Mouse (Mus musculus): ENCODE data around the gene Fhl4. TPM values are rescaled to one million over a fixed set of nuclear protein-coding genes. Genes with fewer than 3 reads are reported as not detected.

Gene Fhl4
- total RNA-seq, 1 experiment = 2.0 TPM

- no peak overlapping the region for H3K27ac ChIP-seq (ENCODE audit: insufficient read depth, low read depth, low read length, poor library complexity, severe bottlenecking)
- in situ Hi-C loops (cut with MboI; ENCODE audit: low sequenced_read_pairs in 2 of 2, unreplicated experiment in 2 of 2) = no loop called here
- H3K9me3 ChIP-seq (ENCODE audit: control insufficient read depth, insufficient read depth, low read depth, low read length) = no peaks in the 10 kb centered on the region
- no peak overlapping the region for H3K4me3 ChIP-seq (ENCODE audit: insufficient read depth in 1 of 2, low read depth in 1 of 2, low read length in 2 of 2, poor library complexity in 1 of 2, severe bottlenecking in 1 of 2)
- H3K4me1 ChIP-seq (ENCODE audit: control insufficient read depth in 2 of 2, insufficient read depth in 2 of 2, low read length in 2 of 2, poor library complexity in 1 of 2) = no peaks in the 10 kb centered on the region
- TF ChIP-seq ZNF384 (IDR thresholded peaks at IDR 0.05; ENCODE audit: low read depth, low read length) (no peak), HCFC1 (IDR thresholded peaks at IDR 0.05; ENCODE audit: borderline replicate concordance, insufficient read depth, low read length) (no peak), ZC3H11A (IDR thresholded peaks at IDR 0.05; ENCODE audit: borderline replicate concordance, low read depth, low read length) (no peak), MAFK (IDR thresholded peaks at IDR 0.05; ENCODE audit: insufficient read depth, low read depth, low read length) (no peak), CHD2 (IDR thresholded peaks at IDR 0.05; ENCODE audit: low read depth, low read length) (no peak)
- no peak for DNase-seq (ENCODE audit: low read depth, low spot score)
- H3K36me3 ChIP-seq (ENCODE audit: control insufficient read depth, insufficient read depth, low read length, poor library complexity, severe bottlenecking) = peaks cover 6% of the 10 kb centered on the region
- H3K9ac ChIP-seq (ENCODE audit: insufficient read depth, low read depth, low read length, poor library complexity, severe bottlenecking) = no peak overlapping the region
Observed at GRCm38 (mm10) chr10:85114409-85114808, 12.1 kb upstream of the Fhl4 start.

DNA sequence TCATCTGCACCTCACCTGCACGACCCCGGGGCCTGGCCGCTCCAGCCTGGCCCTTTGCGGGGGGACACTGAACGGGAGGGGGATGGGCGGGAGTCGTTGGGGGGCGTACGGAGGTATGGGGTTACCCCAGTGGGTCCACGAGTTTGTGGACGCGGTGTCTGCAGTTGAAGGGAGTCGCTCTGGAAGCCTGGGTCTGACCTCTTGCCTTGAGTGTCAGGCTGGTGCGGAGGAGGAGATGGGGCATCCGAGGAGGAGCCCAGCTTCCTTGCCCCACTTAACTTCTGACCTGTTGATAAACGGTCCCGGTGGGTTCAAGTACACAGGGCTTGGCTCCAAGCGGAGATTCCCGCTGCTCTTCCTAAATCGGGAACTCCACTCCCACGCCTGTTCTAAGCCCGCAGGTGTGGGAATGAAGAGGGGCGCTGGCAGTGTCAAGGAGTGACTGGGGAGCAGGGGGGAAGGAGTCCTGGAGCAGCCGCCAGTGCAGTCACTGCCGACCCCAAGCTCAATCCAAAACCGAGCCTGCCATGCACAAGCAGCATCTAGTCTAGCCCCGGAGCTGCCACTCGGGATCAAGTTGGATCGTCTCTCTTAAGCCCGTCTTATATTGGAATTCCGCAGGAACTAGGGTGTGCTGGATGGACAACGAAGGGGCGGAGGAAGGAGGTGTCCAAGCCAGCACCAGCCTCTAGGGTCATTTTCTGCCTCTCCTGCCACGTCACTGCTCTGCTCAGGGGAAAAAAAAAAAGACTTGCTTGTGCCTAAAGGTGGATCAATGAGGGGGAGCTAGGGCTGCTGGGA, 990 bp upstream of the Fhl4 start:
- no peaks in the 10 kb centered on the region for H3K36me3 ChIP-seq (ENCODE audit: control insufficient read depth, insufficient read depth, low read length, poor library complexity, severe bottlenecking)
- peak overlapping the region; percentile 98 to 99 for H3K4me3 ChIP-seq (ENCODE audit: insufficient read depth in 1 of 2, low read depth in 1 of 2, low read length in 2 of 2, poor library complexity in 1 of 2, severe bottlenecking in 1 of 2)
- in situ Hi-C loops (cut with MboI; ENCODE audit: low sequenced_read_pairs in 2 of 2, unreplicated experiment in 2 of 2) = no loop called here
- H3K9me3 ChIP-seq (ENCODE audit: control insufficient read depth, insufficient read depth, low read depth, low read length) = no peaks in the 10 kb centered on the region
- peak overlapping the region; percentile 60 for H3K27ac ChIP-seq (ENCODE audit: insufficient read depth, low read depth, low read length, poor library complexity, severe bottlenecking)
- H3K4me1 ChIP-seq (ENCODE audit: control insufficient read depth in 2 of 2, insufficient read depth in 2 of 2, low read length in 2 of 2, poor library complexity in 1 of 2) = peaks cover 0 to 7% of the 10 kb centered on the region in 2 experiments; a peak in 1 of 4 replicates
- peak overlapping the region; percentile 91 for H3K9ac ChIP-seq (ENCODE audit: insufficient read depth, low read depth, low read length, poor library complexity, severe bottlenecking)
- TF ChIP-seq CHD2 (IDR thresholded peaks at IDR 0.05; ENCODE audit: low read depth, low read length) (no peak), ZNF384 (IDR thresholded peaks at IDR 0.05; ENCODE audit: low read depth, low read length) (peak; percentile 87), MAFK (IDR thresholded peaks at IDR 0.05; ENCODE audit: insufficient read depth, low read depth, low read length) (0 out of 2 replicates have a peak, but pooled peaks have one; percentile 4), ZC3H11A (IDR thresholded peaks at IDR 0.05; ENCODE audit: borderline replicate concordance, low read depth, low read length) (no peak), HCFC1 (IDR thresholded peaks at IDR 0.05; ENCODE audit: borderline replicate concordance, insufficient read depth, low read length) (no peak)
- DNase-seq (ENCODE audit: low read depth, low spot score) = no peak

DNA sequence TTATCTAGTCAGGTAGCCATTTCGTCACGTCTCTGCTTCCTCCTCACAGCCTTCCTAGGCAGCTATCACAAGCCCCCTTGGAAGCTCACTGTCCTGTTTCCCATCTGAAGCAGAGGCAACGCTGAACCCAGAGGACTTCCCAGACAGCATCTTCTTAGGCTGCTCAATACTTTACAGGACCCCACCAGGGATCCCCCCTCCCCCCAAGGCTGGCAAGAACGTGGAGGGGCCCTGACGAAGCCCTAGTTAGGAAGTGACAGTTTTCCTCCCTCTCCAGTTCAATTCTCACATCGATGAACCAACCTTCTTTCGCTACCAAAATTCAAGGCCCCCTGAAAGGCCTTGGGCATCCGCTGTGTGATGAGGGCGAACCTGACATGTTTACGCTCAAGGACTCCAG, 454 bp downstream of the Fhl4 start:
- peaks cover 0 to 7% of the 10 kb centered on the region in 2 experiments; a peak in 1 of 4 replicates for H3K4me1 ChIP-seq (ENCODE audit: control insufficient read depth in 2 of 2, insufficient read depth in 2 of 2, low read length in 2 of 2, poor library complexity in 1 of 2)
- in situ Hi-C loops (cut with MboI; ENCODE audit: low sequenced_read_pairs in 2 of 2, unreplicated experiment in 2 of 2) = no loop called here
- DNase-seq (ENCODE audit: low read depth, low spot score) = no peak
- no peaks in the 10 kb centered on the region for H3K36me3 ChIP-seq (ENCODE audit: control insufficient read depth, insufficient read depth, low read length, poor library complexity, severe bottlenecking)
- peak overlapping the region; percentile 91 for H3K9ac ChIP-seq (ENCODE audit: insufficient read depth, low read depth, low read length, poor library complexity, severe bottlenecking)
- H3K4me3 ChIP-seq (ENCODE audit: insufficient read depth in 1 of 2, low read depth in 1 of 2, low read length in 2 of 2, poor library complexity in 1 of 2, severe bottlenecking in 1 of 2) = peak overlapping the region; percentile 79 to 98
- no peaks in the 10 kb centered on the region for H3K9me3 ChIP-seq (ENCODE audit: control insufficient read depth, insufficient read depth, low read depth, low read length)
- peak overlapping the region; percentile 69 for H3K27ac ChIP-seq (ENCODE audit: insufficient read depth, low read depth, low read length, poor library complexity, severe bottlenecking)
- no peak for TF ChIP-seq CHD2 (IDR thresholded peaks at IDR 0.05; ENCODE audit: low read depth, low read length)
- no peak for TF ChIP-seq MAFK (IDR thresholded peaks at IDR 0.05; ENCODE audit: insufficient read depth, low read depth, low read length)

GRCm38 (mm10) chr10:85071605-85072152, 30.6 kb downstream of the Fhl4 start:
- H3K27ac ChIP-seq (ENCODE audit: insufficient read depth, low read depth, low read length, poor library complexity, severe bottlenecking) = peak overlapping the region; percentile 98
- H3K9me3 ChIP-seq (ENCODE audit: control insufficient read depth, insufficient read depth, low read depth, low read length) = no peaks in the 10 kb centered on the region
- TF ChIP-seq MAFK (IDR thresholded peaks at IDR 0.05; ENCODE audit: insufficient read depth, low read depth, low read length) (0 out of 2 replicates have a peak, but pooled peaks have one; percentile 14), ZNF384 (IDR thresholded peaks at IDR 0.05; ENCODE audit: low read depth, low read length) (peak; percentile 90), ZC3H11A (IDR thresholded peaks at IDR 0.05; ENCODE audit: borderline replicate concordance, low read depth, low read length) (no peak)
- H3K4me1 ChIP-seq (ENCODE audit: control insufficient read depth in 2 of 2, insufficient read depth in 2 of 2, low read length in 2 of 2, poor library complexity in 1 of 2) = peaks cover 4 to 5% of the 10 kb centered on the region in 2 experiments; a peak in 3 of 4 replicates
- no peak overlapping the region for H3K4me3 ChIP-seq (ENCODE audit: insufficient read depth in 1 of 2, low read depth in 1 of 2, low read length in 2 of 2, poor library complexity in 1 of 2, severe bottlenecking in 1 of 2)
- peaks cover 2% of the 10 kb centered on the region; the same call in 1 of the 2 replicates for H3K36me3 ChIP-seq (ENCODE audit: control insufficient read depth, insufficient read depth, low read length, poor library complexity, severe bottlenecking)
- H3K9ac ChIP-seq (ENCODE audit: insufficient read depth, low read depth, low read length, poor library complexity, severe bottlenecking) = peak overlapping the region; percentile 22; the same call in 1 of the 2 replicates
- in situ Hi-C loops (cut with MboI; ENCODE audit: low sequenced_read_pairs in 2 of 2, unreplicated experiment in 2 of 2) = no loop called here
- DNase-seq (ENCODE audit: low read depth, low spot score) = peak; percentile 63

Data from ES-E14 (cell line).